Mouse (Mus musculus) liver, embryonic 14.5 days (tissue): ENCODE measurements around the gene Ghr.

Experiments
- CTCF ChIP-seq: IDR thresholded peaks from 2 replicates; pipeline ENCODE4 v1.5.1; 2016; ENCODE audit warnings: antibody characterized with exemption, low read depth, control low read depth
- EP300 ChIP-seq: IDR thresholded peaks from 2 replicates; pipeline ENCODE4 v1.6.1; 2016; ENCODE audit warnings: antibody characterized with exemption, low read depth

GRCm38 (mm10) chr15:3489180-3489579, 94.1 kb downstream of the Ghr start:
- TF ChIP-seq CTCF (no peak), EP300 (no peak)
